Mouse (Mus musculus): ENCODE data around the gene Aspdh. TPM values are rescaled to one million over a fixed set of nuclear protein-coding genes. Genes with fewer than 3 reads are reported as not detected.

The Aspdh gene
- total RNA-seq, 4 experiments from 2014 or later = 11.1 to 13.6 (median 12.4) TPM

DNA sequence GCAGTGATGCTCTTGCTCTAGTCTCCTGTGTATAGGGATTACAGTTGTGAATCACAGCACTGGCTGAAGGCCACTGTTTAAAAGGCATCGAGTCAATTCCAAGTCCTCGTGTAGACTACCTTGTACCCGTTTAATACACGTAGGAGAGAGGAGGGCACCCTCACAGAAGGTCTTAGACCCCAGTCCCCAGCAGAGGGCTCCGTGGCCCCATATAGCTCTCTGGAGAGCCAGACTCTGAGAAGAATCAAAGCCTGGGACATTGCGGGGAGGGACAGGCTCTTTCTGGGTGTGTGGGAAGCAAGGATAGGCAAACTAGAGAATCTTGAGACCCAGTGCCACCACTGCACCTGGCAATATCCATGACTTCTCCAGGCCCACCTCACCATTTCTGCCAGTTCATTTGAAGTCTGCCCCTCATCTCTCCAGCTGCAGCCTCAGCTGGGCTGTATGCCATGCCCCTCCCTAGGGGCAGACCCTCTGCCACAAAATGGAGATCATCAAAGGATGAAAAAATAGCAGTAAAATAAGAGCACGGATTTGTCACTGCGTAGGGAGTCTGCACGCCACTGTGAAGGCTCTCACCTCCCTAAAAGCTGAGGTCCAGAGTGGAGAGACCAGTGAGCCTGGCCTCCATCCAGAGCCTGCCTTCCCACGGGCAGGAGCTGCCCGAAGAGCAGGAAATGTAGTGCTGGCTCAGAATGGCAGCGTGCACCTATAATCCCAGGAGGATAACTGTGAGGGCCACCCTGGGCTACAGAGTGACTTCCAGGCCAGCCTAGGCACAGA, 18.9 kb upstream of the Aspdh start:
- DNase-seq (ENCODE audit: low spot score in 2 of 2) = no peak

DNA sequence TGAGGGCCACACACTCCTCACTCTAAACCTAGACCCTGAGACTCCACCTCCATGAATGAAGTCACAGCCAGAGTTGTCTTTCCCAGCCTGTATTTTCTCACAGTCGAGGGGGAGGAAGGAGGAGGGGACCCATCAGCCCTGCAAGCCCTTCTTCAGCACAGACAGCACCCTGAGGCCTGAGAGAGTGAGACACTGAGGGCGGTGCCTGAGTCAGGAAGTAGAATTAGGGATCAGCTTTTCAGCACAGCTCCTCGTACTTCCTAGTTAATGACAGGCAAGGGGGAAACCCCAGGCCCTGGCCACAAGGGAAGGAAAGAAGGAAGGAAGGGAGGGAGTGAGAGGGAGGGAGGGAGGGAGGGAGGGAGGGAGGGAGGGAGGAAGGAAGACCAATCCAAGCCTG, 11.9 kb upstream of the Aspdh start:
- DNase-seq (ENCODE audit: low spot score in 2 of 2) = no peak

DNA sequence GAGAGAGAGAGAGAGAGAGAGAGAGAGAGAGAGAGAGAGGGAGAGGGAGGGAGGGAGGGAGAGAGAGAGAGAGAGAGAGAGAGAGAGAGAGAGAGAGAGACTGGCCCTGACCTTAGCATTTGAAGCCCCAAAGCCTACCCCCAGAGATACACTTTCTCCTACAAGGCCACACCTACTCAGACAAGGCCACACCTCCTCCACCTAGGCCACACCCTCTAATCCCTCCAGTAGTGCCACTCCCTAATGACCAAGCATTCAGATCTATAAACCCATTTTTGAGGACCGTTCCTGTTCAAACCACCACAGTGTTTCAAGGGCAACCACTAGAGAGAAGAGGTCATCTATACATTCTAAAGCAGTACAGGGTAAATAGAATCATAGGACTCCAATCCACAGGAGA, 8.9 kb upstream of the Aspdh start:
- DNase-seq (ENCODE audit: low spot score in 2 of 2) = no peak

DNA sequence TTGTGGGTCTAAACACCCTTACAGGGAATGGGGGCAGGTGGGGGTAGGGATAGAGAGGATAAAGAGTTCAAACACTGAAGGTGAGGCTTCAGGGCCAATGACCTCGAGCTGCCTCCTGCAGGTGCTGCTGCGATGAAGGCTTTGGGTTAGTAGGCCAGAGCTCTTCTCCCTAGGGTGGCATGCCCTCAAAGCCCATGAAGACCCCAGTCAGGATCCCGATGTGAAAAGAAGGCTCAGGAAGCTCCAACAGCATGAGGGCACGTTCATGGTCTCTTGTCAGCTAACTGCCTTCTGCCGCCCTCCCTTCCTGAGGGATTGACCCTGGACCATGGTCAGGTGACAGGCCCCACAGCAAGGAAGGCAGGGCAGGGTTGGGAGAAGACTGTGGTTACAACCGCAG, 5.1 kb upstream of the Aspdh start:
- DNase-seq (ENCODE audit: low spot score in 2 of 2) = no peak

DNA sequence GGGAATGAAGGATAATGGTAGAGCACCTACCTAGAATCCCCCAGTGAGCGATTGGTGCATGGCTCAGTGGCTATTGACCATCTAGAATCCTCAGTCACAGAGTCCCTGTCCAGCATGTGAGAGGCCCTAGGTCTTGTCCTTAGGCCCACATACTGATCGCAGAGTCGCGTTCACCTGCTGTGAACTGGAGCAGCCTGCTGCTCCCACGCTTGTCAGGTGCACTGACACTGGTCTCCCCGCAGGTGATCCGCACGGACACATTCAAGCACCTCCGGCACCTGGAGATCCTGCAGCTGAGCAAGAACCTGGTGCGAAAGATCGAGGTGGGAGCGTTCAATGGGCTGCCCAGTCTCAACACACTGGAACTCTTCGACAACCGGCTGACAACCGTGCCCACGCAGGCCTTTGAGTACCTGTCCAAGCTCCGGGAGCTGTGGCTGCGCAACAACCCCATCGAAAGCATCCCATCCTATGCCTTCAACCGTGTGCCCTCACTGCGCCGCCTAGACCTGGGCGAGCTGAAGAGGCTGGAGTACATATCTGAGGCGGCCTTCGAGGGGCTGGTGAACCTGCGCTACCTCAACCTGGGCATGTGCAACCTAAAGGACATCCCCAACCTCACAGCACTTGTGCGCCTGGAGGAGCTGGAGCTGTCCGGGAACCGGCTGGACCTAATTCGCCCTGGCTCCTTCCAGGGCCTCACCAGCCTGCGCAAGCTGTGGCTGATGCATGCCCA, 4.3 kb upstream of the Aspdh start:
- DNase-seq (ENCODE audit: low spot score in 2 of 2) = peak in 1 of 2 experiments; percentile 18

DNA sequence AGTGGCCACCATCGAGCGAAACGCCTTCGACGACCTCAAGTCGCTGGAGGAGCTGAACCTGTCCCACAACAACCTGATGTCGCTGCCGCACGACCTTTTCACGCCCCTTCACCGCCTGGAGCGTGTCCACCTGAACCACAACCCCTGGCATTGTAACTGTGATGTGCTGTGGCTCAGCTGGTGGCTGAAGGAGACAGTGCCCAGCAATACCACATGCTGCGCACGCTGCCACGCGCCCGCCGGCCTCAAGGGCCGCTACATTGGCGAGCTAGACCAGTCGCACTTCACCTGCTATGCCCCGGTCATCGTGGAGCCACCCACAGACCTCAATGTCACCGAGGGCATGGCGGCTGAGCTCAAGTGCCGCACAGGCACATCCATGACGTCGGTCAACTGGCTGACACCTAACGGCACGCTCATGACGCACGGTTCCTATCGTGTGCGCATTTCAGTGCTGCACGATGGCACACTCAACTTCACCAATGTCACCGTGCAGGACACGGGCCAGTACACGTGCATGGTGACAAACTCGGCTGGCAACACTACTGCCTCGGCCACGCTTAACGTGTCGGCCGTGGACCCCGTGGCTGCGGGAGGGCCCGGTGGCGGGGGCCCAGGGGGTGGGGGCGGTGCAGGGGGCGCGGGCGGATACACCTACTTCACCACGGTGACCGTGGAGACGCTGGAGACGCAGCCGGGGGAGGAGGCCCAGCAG, 3.5 kb upstream of the Aspdh start:
- DNase-seq (ENCODE audit: low spot score in 2 of 2) = peak in 1 of 2 experiments; percentile 19

DNA sequence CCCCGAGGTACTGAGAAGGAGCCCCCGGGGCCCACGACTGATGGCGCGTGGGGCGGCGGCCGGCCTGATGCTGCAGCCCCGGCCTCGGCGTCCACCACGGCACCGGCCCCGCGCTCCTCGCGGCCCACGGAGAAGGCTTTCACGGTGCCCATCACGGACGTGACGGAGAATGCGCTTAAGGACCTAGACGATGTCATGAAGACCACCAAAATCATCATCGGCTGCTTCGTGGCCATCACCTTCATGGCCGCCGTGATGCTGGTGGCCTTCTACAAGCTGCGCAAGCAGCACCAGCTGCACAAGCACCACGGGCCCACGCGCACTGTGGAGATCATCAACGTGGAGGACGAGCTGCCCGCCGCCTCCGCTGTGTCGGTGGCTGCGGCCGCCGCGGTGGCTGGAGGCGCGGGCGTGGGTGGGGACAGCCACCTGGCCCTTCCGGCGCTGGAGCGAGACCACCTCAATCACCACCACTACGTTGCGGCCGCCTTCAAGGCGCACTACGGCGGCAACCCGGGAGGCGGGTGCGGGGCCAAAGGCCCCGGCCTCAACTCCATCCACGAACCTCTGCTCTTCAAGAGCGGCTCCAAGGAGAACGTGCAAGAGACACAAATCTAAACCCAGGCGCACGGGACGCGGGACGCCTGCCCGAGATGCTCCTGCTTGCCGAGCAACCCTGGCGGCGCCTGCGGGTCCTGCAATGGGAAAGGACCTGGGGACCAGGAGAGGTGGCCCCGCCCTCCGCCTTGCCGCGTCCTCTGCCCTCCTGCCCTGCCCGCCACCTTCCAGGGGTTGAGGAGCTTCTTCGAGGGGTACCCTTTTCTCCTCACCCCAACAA, 2.8 kb upstream of the Aspdh start:
- peak in 1 of 2 experiments; percentile 30 for DNase-seq (ENCODE audit: low spot score in 2 of 2)

DNA sequence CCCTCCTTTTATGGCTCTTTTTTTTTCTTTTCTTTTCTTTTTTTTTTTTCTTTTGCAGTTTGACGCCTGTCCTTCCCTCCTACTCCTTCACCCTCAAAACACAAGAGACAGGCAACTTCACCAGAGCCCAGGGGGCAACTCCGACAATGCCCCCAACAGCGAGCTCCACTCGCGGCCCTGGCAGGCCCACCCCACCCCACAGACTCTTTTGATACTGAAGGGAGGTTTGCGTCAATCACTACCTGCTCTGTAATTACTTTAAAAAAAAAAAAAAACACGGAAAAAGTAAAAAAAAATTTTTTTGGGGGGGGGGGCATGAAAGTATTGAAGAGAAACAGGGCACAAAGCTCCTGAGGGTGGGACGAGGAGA, 2.1 kb upstream of the Aspdh start:
- no peak for DNase-seq (ENCODE audit: low spot score in 2 of 2)

DNA sequence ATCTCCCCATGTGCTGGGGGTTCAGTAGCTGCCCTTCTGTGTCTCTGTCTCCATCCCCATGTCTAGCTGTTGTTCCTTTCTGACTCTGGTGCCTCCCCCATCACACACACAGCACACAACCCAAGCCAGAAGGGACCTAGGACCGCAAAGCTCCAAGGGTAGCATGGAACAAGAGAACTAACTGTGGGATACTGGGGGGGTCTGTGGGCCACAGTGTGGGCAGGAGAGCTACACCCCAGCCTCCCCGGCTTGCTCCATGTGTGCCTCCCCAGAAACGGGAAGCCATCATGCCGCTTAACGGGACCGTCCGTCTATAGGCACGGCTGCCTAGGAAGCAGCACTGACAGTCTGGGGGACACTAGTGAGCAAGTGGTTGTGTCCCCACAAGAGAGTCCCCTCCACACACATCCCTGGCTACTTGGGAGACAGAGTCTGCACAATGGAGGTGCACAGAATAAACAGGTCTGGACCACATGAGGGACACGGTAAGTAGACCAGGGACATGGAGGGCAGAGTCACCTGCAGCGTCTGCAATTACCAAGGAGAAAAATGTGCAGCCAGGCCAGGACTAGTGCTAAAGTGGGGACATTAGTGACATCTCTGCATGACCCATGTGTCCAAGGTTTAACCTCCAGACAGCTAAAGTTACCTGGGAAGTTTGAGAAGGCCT, 1.5 kb upstream of the Aspdh start:
- peak in 1 of 2 experiments; percentile 36 for DNase-seq (ENCODE audit: low spot score in 2 of 2)

DNA sequence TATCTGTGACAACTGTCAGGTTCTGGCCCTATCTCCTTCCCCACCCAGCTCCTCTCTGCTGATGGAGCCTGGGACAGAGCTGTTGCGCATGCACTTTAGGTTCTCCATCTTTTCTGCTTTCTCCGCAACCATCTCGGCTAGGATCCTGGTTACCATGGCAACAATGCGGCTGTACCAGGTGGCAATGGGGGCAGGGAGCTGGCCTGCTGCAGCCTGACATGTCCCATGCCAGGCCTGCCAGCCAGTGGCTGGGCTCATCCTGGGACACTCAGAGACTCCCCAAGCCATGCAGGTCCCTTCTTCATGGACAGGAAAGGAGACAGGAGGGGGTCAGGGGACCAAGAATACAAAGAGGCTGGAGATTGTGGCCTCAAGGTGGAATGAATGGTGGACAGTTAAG, 680 bp upstream of the Aspdh start:
- DNase-seq (ENCODE audit: low spot score in 2 of 2) = peak; percentile 88 to 89

DNA sequence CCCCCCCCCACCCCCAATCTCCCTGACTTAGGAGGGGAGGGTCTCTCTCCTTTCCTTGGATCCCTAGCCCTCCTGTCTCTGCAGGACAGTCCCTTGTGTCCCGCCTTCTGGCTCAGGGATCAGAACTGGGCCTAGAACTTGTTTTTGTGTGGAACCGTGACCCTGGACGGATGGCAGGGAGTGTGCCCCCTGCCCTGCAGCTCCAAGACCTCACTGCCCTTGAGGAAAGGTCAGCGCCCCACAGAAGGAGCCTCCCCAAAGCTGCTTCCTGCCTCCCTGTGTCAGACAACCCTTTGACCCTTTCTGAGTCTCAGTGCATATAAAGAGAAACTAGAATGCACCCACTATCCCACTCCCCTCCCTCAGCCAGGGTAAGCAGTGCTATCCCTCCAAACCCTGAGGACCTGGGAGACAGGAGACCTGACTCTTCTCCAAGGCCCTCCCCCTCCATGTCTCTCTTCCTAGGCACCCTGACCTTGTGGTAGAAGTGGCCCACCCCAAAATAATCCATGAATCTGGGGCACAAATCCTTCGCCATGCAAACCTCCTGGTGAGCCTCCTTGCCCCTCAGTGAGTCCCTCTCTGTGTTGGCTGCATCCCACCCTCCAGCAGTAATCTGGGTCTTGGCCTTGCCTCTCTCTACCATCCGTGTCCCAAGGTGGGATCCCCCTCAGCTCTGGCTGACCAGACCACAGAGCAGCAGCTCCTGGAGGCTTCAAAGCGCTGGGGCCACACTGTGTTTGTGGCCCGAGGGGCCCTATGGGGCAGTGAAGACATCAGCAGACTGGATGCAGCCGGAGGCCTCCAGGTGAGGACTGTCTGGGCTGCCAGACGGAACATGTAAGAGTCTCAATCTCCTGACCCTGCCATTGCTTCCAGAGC, 1.1 kb downstream of the Aspdh start:
- DNase-seq (ENCODE audit: low spot score in 2 of 2) = peak; percentile 21 to 23

DNA sequence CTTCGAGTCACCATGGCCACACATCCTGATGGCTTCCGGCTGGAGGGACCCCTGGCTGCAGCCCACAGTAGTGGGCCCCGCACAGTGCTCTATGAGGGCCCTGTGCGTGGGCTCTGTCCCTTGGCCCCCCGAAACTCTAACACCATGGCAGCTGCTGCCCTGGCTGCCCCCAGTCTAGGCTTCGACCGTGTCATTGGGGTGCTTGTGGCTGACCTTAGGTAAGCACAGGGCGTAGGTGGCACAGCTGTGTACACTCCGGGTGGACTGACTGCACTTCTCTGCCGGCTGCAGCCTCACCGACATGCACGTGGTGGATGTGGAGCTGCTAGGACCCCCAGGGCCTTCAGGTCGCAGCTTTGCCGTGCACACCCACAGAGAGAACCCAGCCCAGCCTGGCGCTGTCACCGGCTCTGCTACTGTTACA, 1.7 kb downstream of the Aspdh start:
- peak in 1 of 2 experiments; percentile 38 for DNase-seq (ENCODE audit: low spot score in 2 of 2)

DNA sequence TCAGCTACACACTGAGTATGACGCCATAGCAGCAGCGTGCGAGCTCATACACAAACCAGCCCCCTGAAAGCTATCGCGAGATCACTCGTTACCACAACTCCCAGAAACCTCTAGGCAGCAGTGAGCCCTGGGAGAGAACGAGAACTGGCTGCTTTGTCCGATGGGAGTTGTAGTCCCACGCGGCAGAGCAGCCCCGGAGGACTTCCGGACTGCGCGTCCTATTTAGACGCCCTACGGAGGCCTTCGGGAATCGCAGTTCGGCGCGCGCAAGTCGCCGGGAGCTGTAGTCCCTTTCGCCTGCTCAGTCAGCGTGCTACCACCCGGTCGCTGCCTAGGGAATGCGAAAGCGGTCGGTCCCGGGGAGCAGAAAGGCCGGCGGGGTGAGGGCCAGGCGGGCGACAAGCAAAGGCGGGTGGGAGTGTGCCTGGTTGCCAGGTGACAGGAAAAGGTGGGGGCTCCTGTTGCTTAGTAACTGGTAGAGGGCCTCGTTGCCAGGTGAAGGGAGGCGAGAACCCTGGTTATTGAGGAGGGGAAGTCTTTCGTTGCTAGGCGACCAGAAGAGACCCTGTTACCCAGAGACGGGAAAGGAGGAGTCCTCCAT, 2.7 kb downstream of the Aspdh start, which contains the start of gene Josd2:
TSS of gene Josd2 (plus strand) at position 170 of the 601 bp plus-strand sequence.
- DNase-seq (ENCODE audit: low spot score in 2 of 2) = peak; percentile 98

DNA sequence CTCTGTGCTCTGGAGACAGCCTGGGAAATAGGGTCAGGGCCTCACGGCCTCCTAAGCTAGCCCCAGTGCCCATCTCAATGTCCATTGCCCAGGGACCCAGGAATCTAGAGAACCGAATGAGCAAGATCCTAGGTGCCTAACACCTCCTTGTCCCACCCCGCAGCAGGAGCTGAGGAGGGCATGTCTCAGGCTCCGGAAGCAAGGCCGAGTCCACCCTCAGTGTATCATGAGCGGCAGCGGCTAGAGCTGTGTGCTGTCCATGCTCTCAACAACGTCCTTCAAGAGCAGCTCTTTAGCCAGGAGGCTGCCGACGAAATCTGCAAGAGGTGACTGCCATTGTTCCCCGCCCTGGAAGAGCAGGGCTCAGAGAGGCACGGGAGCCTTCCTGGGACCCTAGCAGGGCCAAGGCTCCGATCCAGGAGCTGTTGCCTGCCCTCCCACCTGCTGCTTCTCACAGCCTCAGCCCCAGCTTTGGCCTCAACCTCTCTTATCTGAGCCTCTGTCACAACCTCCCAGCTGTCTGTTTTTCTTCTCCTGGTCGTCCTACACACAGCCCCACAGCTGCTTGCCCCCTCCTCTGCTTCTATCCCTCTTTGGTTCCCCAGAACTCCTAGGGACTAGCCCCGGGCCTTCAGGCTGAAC, 3.6 kb downstream of the Aspdh start:
- DNase-seq (ENCODE audit: low spot score in 2 of 2) = peak in 1 of 2 experiments; percentile 40

DNA sequence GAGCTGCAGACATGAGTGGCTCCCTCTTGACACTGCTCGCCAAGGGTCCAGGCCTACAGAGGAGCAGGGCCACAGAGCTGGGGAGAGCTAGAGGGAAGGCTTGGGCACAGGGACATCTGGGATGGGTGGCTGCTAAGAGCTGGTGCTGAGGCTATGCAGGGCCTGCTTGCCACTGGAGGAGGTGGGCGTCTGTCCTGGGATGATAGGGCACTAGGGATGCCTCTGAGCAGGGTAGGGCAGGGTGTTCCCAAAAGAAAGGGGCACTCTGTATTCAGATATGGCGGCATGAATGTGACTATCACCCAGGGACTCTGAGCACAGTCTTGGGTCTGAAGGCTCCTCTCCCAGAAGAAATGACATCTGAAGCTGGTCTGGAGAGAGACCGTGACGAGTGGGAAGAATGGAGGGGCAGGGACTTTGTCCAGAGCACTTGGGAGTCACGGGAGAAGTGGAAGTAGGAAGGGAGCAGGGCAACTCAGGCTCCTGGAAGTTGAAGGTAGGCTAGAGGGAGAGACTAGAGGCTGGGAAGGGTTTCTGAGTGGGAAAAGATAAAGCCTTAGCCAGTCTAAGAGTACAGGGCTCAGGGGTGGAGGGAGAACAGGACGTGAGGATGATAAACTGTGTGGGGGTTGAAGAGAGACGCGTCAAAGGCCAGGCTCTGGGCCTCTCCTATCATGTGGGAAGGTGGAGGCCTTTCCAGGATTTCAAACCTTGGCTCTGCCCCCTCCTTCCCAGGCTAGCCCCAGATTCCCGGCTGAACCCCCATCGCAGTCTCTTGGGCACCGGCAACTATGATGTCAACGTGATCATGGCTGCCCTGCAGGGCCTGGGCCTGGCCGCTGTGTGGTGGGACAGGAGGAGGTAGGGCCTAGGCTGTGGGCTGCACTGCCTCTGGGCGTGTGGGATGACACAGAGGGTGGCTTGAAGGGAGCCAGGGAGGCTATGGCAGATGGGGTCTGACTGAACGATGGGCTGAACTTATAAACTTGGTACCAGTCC, 4.8 kb downstream of the Aspdh start:
- DNase-seq (ENCODE audit: low spot score in 2 of 2) = peak; percentile 5 to 18

DNA sequence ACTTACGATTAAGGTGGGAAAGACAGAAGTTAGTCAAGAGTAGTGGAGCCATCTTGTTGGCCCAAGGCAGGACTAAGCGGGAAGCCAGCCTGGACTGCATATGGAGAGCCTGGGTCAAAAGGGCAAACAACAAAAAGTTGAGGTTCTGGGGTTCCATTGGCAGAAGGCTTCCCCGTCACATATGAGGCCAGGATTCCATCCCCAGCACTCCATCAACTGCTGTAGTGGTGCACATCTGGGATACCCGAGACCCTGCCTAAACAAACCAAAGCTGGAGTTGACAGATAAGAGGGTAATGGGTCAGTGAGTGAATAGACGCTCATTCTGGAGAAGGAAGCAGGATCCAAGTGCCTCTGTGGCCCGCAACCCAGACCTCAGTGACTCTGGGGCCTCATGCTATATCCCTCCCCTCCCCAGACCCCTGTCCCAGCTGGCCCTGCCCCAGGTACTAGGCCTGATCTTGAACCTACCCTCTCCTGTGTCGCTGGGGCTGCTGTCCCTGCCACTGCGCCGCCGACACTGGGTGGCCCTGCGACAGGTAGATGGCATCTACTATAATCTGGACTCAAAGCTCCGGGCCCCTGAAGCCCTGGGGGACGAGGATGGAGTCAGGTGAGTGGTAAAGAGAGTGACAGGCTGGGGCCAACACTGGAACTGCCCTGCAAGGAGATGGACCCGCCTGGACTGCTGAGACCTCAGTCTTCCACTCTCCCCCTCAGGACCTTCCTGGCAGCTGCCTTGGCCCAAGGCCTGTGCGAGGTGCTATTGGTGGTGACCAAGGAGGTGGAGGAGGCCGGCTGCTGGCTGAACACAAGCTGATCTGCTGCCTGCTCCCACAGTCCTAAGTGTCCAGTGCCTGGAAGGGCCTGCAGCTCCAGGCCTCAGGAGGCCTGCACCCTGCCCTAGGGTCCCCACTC, 5.8 kb downstream of the Aspdh start:
- peak in 1 of 2 experiments; percentile 10 for DNase-seq (ENCODE audit: low spot score in 2 of 2)
